In the genomic region with DNA sequence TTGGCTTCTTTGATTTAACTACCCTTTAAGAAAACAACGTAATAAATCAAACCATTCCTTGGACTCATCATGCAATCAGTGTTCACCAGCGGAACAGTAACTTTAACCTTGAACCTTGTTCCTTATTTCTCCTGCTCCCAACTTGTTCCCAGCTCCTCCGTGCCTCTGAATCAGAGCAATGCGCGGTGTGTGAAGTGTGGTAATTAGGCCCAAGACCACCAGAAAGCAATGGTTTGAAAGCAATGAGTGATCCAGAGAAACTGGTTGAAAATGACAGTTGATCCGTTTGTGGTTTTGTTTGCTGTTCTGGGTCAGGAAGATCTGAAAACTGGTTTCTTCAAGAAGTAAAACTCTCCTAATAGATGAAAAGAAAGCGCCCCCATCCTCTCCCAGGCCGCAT, we compare ENCODE assay signal across 29 mouse cellular contexts.
"Had no signal": no experiment of that assay in that cellular context is flagged by ENCODE, and none has a peak within 500 bp of the region (broad histone marks: within the 10 kb centered on the region; RNA-seq: fewer than 3 reads in every experiment).

No protein-coding gene starts in this region.

- H3K27me3 ChIP-seq: heart, embryonic 12.5 days; heart, embryonic 13.5 days; heart, embryonic 15.5 days; hindbrain, embryonic 12.5 days; hindbrain, embryonic 13.5 days; hindbrain, embryonic 15.5 days; intestine, embryonic 15.5 days; kidney, embryonic 15.5 days had no signal

- H3K4me1 ChIP-seq: heart, embryonic 10.5 days; intestine, embryonic 15.5 days had no signal

- H3K4me3 ChIP-seq: heart, embryonic 10.5 days; heart, embryonic 12.5 days; heart, embryonic 13.5 days; heart, embryonic 15.5 days; hindbrain, embryonic 10.5 days; hindbrain, embryonic 12.5 days; hindbrain, embryonic 13.5 days; hindbrain, embryonic 15.5 days; intestine, embryonic 15.5 days; kidney, embryonic 15.5 days; layer of hippocampus, adult 2 months; left cerebral cortex, adult 2 months had no signal

- DNase-seq: heart, postnatal 10 days; heart, postnatal 14 days; heart, postnatal 36 days; heart, postnatal 4 days; kidney, adult 11 months; kidney, adult 18-20 months; kidney, adult 8-10 months; kidney, adult 9 months; kidney, postnatal 10 days; kidney, postnatal 14 days; kidney, postnatal 36 days; kidney, postnatal 4 days; layer of hippocampus, adult 9-11 months; layer of hippocampus, postnatal 36 days had no signal

- H3K36me3 ChIP-seq: heart, embryonic 10.5 days; heart, embryonic 12.5 days; heart, embryonic 13.5 days; heart, embryonic 15.5 days; hindbrain, embryonic 10.5 days; hindbrain, embryonic 12.5 days; hindbrain, embryonic 13.5 days; hindbrain, embryonic 15.5 days; intestine, embryonic 15.5 days; kidney, embryonic 15.5 days had no signal

- H3K27ac ChIP-seq: heart, embryonic 10.5 days; heart, embryonic 13.5 days; heart, embryonic 15.5 days; hindbrain, embryonic 10.5 days; hindbrain, embryonic 12.5 days; hindbrain, embryonic 13.5 days; hindbrain, embryonic 14.5 days; hindbrain, embryonic 15.5 days; hindbrain, postnatal 0 days; intestine, embryonic 15.5 days; kidney, embryonic 15.5 days; kidney, postnatal 0 days; layer of hippocampus, adult 2 months; left cerebral cortex, adult 2 months had no signal
